ENCODE assay signal across 8 mouse cellular contexts in genomic region chr7:126501684-126502022, GRCm38 (mm10). TPM values are rescaled to one million over a fixed set of nuclear protein-coding genes. Genes with fewer than 3 reads are reported as not detected.
DNase-seq lines count a peak whose midpoint lies in the region; ATAC-seq and TF ChIP-seq lines count a peak whose summit lies in the region.

No protein-coding gene starts in this region.

- DNase-seq in liver, adult 2 months (ENCODE audit: extremely low read depth, low read depth, low spot score), result no peak
- no peak for DNase-seq in liver
- DNase-seq in intestine, embryonic 14.5 days (ENCODE audit: low spot score), result no peak
- DNase-seq in cerebellum, postnatal 14 days, result no peak
- DNase-seq in gastrocnemius, postnatal 14 days, result no peak
- DNase-seq in gastrocnemius, postnatal 4 days (ENCODE audit: low spot score in 2 of 2), result no peak

- peak overlapping the region; percentile 81 for H3K4me2 ChIP-seq in embryonic facial prominence, embryonic 13.5 days
- peak overlapping the region; percentile 87 for H3K4me2 ChIP-seq in intestine, embryonic 14.5 days (ENCODE audit: low read length)
- peak overlapping the region; percentile 93 for H3K4me2 ChIP-seq in myocyte (ENCODE audit: low read depth)

- peak overlapping the region; percentile 89 for H3K9ac ChIP-seq in liver, adult 2 months (ENCODE audit: low read depth, low read length)
- H3K9ac ChIP-seq in embryonic facial prominence, embryonic 13.5 days, result peak overlapping the region; percentile 100
- H3K9ac ChIP-seq in intestine, embryonic 14.5 days (ENCODE audit: low read length), result peak overlapping the region; percentile 98

- 2% methylated on average over 9 of the region's 9 CpGs for WGBS in liver, adult 2 months
- 4% methylated on average over 9 of the region's 9 CpGs for whole genome bisulfite sequencing in embryonic facial prominence, embryonic 13.5 days
- WGBS in intestine, embryonic 14.5 days, result 4% methylated on average over 9 of the region's 9 CpGs

- peak overlapping the region; percentile 77; the same call in 1 of the 2 replicates for H3K27ac ChIP-seq in liver, adult 2 months (replicated peaks; ENCODE audit: insufficient read depth, low read depth, low read length)
- peak overlapping the region; percentile 100 for H3K27ac ChIP-seq in embryonic facial prominence, embryonic 13.5 days
- peak overlapping the region; percentile 99 for H3K27ac ChIP-seq in intestine, embryonic 14.5 days (ENCODE audit: low read depth)

- ATAC-seq in embryonic facial prominence, embryonic 13.5 days (ENCODE audit: insufficient number of reproducible peaks, insufficient read depth, low FRiP score, low TSS enrichment, low read depth), result no peak
- no peak for ATAC-seq in intestine, embryonic 14.5 days (replicated peaks; ENCODE audit: low FRiP score, low TSS enrichment, low read depth)

- H3K4me3 ChIP-seq in liver, adult 2 months (ENCODE audit: insufficient read depth, low read depth, low read length), result peak overlapping the region; percentile 96
- peak overlapping the region; percentile 100 for H3K4me3 ChIP-seq in embryonic facial prominence, embryonic 13.5 days
- peak overlapping the region; percentile 100 for H3K4me3 ChIP-seq in intestine, embryonic 14.5 days (ENCODE audit: low read depth, low read length)
- peak overlapping the region; percentile 62 for H3K4me3 ChIP-seq in myocyte

- no peaks in the 10 kb centered on the region; the same call in 1 of the 2 replicates for H3K4me1 ChIP-seq in liver, adult 2 months (ENCODE audit: control insufficient read depth, insufficient read depth, low read length)
- peaks cover 14% of the 10 kb centered on the region; the same call in 1 of the 2 replicates for H3K4me1 ChIP-seq in embryonic facial prominence, embryonic 13.5 days
- peaks cover 8% of the 10 kb centered on the region for H3K4me1 ChIP-seq in intestine, embryonic 14.5 days (replicated peaks; ENCODE audit: control insufficient read depth, insufficient read depth, low read length)

- TF ChIP-seq POLR2A in liver, adult 2 months (IDR thresholded peaks at IDR 0.05; ENCODE audit: extremely low read depth, insufficient read depth, low read length), result no peak
- no peak for TF ChIP-seq POLR2A in myocyte (IDR thresholded peaks at IDR 0.05; ENCODE audit: insufficient read length, low read depth)

- TF ChIP-seq CTCF in liver, adult 2 months (IDR thresholded peaks at IDR 0.05; ENCODE audit: low read depth, low read length), result no peak

- H3K79me2 ChIP-seq in liver, adult 2 months (ENCODE audit: control insufficient read depth, insufficient read depth, low read length), result peaks cover 4% of the 10 kb centered on the region; the same call in 1 of the 2 replicates
- H3K79me2 ChIP-seq in myocyte (ENCODE audit: control insufficient read depth, insufficient read depth), result peaks cover 48% of the 10 kb centered on the region

- H3K9me3 ChIP-seq in embryonic facial prominence, embryonic 13.5 days, result no peaks in the 10 kb centered on the region
- no peaks in the 10 kb centered on the region for H3K9me3 ChIP-seq in intestine, embryonic 14.5 days (ENCODE audit: control insufficient read depth, low read length)

- H3ac ChIP-seq in myocyte (ENCODE audit: control insufficient read depth, insufficient read length), result peak overlapping the region; percentile 91

- H3K27me3 ChIP-seq in liver, adult 2 months (ENCODE audit: control insufficient read depth, insufficient read depth, low read length), result no peaks in the 10 kb centered on the region
- no peaks in the 10 kb centered on the region for H3K27me3 ChIP-seq in embryonic facial prominence, embryonic 13.5 days
- no peaks in the 10 kb centered on the region for H3K27me3 ChIP-seq in intestine, embryonic 14.5 days (replicated peaks; ENCODE audit: control insufficient read depth, insufficient read depth, low read length)
- H3K27me3 ChIP-seq in myocyte (ENCODE audit: control insufficient read depth, insufficient read depth, insufficient read length), result no peaks in the 10 kb centered on the region

- H3K36me3 ChIP-seq in liver, adult 2 months (ENCODE audit: control insufficient read depth, insufficient read depth, low read length), result peaks cover 41% of the 10 kb centered on the region
- peaks cover 45% of the 10 kb centered on the region for H3K36me3 ChIP-seq in embryonic facial prominence, embryonic 13.5 days
- peaks cover 46% of the 10 kb centered on the region for H3K36me3 ChIP-seq in intestine, embryonic 14.5 days (ENCODE audit: control insufficient read depth, insufficient read depth, low read length)
- H3K36me3 ChIP-seq in myocyte (ENCODE audit: control insufficient read depth, insufficient read depth), result peaks cover 41% of the 10 kb centered on the region

- intact Hi-C loops in gastrocnemius, postnatal 14 days (cut with DNase I; ENCODE audit: low total_unique reads), result no loop called here

TF ChIP-seq in myocyte, 11 proteins besides CTCF, POLR2A, EP300 and RAD21:
- TF ChIP-seq CEBPB (IDR thresholded peaks at IDR 0.05; ENCODE audit: insufficient read depth, poor library complexity, severe bottlenecking) (no peak), TCF3 (IDR thresholded peaks at IDR 0.05; ENCODE audit: insufficient read length, low read depth) (no peak)

RNA-seq across cellular contexts. Expression of gene Atxn2l, which starts 1.6 kb away (rescaled TPM):
- 4.6 and 6.4 TPM in 2 replicates for total RNA-seq in liver, adult 2 months (2014; rRNA removed)
- polyA plus RNA-seq in liver, adult 2 months (2012; rRNA removed), result 42.9 and 81.3 TPM in 2 replicates
- 54.0 and 56.8 TPM in 2 replicates for polyA plus RNA-seq in embryonic facial prominence, embryonic 13.5 days (2015; fragmentation: Nextera tagmentation; extraction: Ambion mirVana)
- 44.4 and 50.7 TPM in 2 replicates for polyA plus RNA-seq in intestine, embryonic 14.5 days (2014; fragmentation: Nextera tagmentation; extraction: Ambion mirVana)
- 104 TPM for polyA plus RNA-seq in myocyte (2012; fragmentation: generic; extraction: Trizol)
- total RNA-seq in gastrocnemius, postnatal 14 days (2021), result 10 to 100 TPM; 31.1 to 32.4 TPM
- 10 to 100 TPM; 57.0 to 70.7 TPM for total RNA-seq in gastrocnemius, postnatal 4 days (2021)

RNA-seq across cellular contexts. Expression of gene Tufm, which starts 14.5 kb away (rescaled TPM):
- total RNA-seq in liver, adult 2 months (2014; rRNA removed), result 90.8 and 94.4 TPM in 2 replicates
- polyA plus RNA-seq in liver, adult 2 months (2012; rRNA removed), result 163 TPM in 2 replicates
- 129 and 131 TPM in 2 replicates for polyA plus RNA-seq in embryonic facial prominence, embryonic 13.5 days (2015; fragmentation: Nextera tagmentation; extraction: Ambion mirVana)
- 188 and 192 TPM in 2 replicates for polyA plus RNA-seq in intestine, embryonic 14.5 days (2014; fragmentation: Nextera tagmentation; extraction: Ambion mirVana)
- polyA plus RNA-seq in myocyte (2012; fragmentation: generic; extraction: Trizol), result 167 TPM
- 100 to 1,000 TPM; 117 to 146 TPM for total RNA-seq in gastrocnemius, postnatal 14 days (2021)
- 100 to 1,000 TPM in 1 of 2 experiments, 10 to 100 TPM in 1; 97.3 to 127 TPM for total RNA-seq in gastrocnemius, postnatal 4 days (2021)

RNA-seq across cellular contexts. Expression of gene Sh2b1, which starts 26.4 kb away (rescaled TPM):
- 4.6 and 7.7 TPM in 2 replicates for total RNA-seq in liver, adult 2 months (2014; rRNA removed)
- polyA plus RNA-seq in liver, adult 2 months (2012; rRNA removed), result 36.2 and 43.1 TPM in 2 replicates
- 53.4 and 57.8 TPM in 2 replicates for polyA plus RNA-seq in embryonic facial prominence, embryonic 13.5 days (2015; fragmentation: Nextera tagmentation; extraction: Ambion mirVana)
- polyA plus RNA-seq in intestine, embryonic 14.5 days (2014; fragmentation: Nextera tagmentation; extraction: Ambion mirVana), result 40.9 and 41.4 TPM in 2 replicates
- 58.8 TPM for polyA plus RNA-seq in myocyte (2012; fragmentation: generic; extraction: Trizol)
- 10 to 100 TPM; 47.1 to 47.6 TPM for total RNA-seq in gastrocnemius, postnatal 14 days (2021)
- total RNA-seq in gastrocnemius, postnatal 4 days (2021), result 10 to 100 TPM; 52.7 to 57.0 TPM

RNA-seq across cellular contexts. Expression of gene Atp2a1, which starts 38.7 kb away (rescaled TPM):
- 5.0 TPM in 1 of 2 replicates, not detected in the other for total RNA-seq in liver, adult 2 months (2014; rRNA removed)
- 0.21 and 0.34 TPM in 2 replicates for polyA plus RNA-seq in liver, adult 2 months (2012; rRNA removed)
- polyA plus RNA-seq in embryonic facial prominence, embryonic 13.5 days (2015; fragmentation: Nextera tagmentation; extraction: Ambion mirVana), result 7.9 and 11.5 TPM in 2 replicates
- polyA plus RNA-seq in intestine, embryonic 14.5 days (2014; fragmentation: Nextera tagmentation; extraction: Ambion mirVana), result 0.16 TPM in 1 of 2 replicates, not detected in the other
- polyA plus RNA-seq in myocyte (2012; fragmentation: generic; extraction: Trizol), result 1,699 TPM
- total RNA-seq in gastrocnemius, postnatal 14 days (2021), result over 10,000 TPM; 16,285 to 17,681 TPM
- total RNA-seq in gastrocnemius, postnatal 4 days (2021), result 1,000 to 10,000 TPM; 6,232 to 6,720 TPM
